Mouse (Mus musculus): ENCODE measurements around the gene Pram1.

GRCm38 (mm10) chr17:33629487-33630125 lies 8.2 kb upstream of the Pram1 start:
- no peak for TF ChIP-seq CTCF (IDR thresholded peaks at IDR 0.05; ENCODE audit: insufficient read depth, low read length)
- no peak for TF ChIP-seq POLR2A (IDR thresholded peaks at IDR 0.05; ENCODE audit: borderline replicate concordance, extremely low read depth, low read depth, low read length)
